Mouse (Mus musculus) CH12.LX (cell line): ENCODE measurements around the gene Tubb5.

Experiments used
- CHD1 ChIP-seq: IDR thresholded peaks from 2 replicates; pipeline ENCODE4 v1.6.1; 2012; ENCODE audit warnings: low read depth, low read length, improper control_type of control experiment, inconsistent platforms
- CHD2 ChIP-seq: IDR thresholded peaks from 2 replicates; pipeline ENCODE4 v1.6.1; 2011; ENCODE audit warnings: low read length, improper control_type of control experiment
- CTCF ChIP-seq, 2 experiments: IDR thresholded peaks in 1 of 2; conservative IDR thresholded peaks in 1 of 2; 2 replicates each; pipeline ENCODE4 v1.5.1; 2011 to 2012; ENCODE audit warnings: low read depth in 2 of 2, low read length in 2 of 2, improper control_type of control experiment in 1 of 2, inconsistent platforms in 1 of 2, mild to moderate bottlenecking in 1 of 2, moderate library complexity in 1 of 2
- HCFC1 ChIP-seq: IDR thresholded peaks from 2 replicates; pipeline ENCODE4 v1.6.1; 2012; ENCODE audit warnings: low read depth, mild to moderate bottlenecking, inconsistent platforms, low read length, improper control_type of control experiment
- JUND ChIP-seq: conservative IDR thresholded peaks from 2 replicates; pipeline ENCODE4 v1.6.1; 2011; ENCODE audit warnings: low read depth, low read length, improper control_type of control experiment
- KAT2A ChIP-seq: IDR thresholded peaks from 2 replicates; pipeline ENCODE4 v1.6.1; 2012; ENCODE audit warnings: low read length, improper control_type of control experiment, inconsistent platforms; ENCODE audit not compliant: insufficient replicate concordance
- MAFK ChIP-seq: IDR thresholded peaks from 2 replicates; pipeline ENCODE4 v1.6.1; 2011; ENCODE audit warnings: low read length, improper control_type of control experiment; ENCODE audit not compliant: insufficient replicate concordance
- MAX ChIP-seq: IDR thresholded peaks from 2 replicates; pipeline ENCODE4 v1.6.1; 2011; ENCODE audit warnings: low read length, improper control_type of control experiment
- MAZ ChIP-seq: IDR thresholded peaks from 2 replicates; pipeline ENCODE4 v1.6.1; 2012; ENCODE audit warnings: low read depth, mild to moderate bottlenecking, inconsistent platforms, low read length, improper control_type of control experiment, moderate library complexity
- MEF2A ChIP-seq: IDR thresholded peaks from 2 replicates; pipeline ENCODE4 v1.6.1; 2014; ENCODE audit warnings: low read depth, mild to moderate bottlenecking, inconsistent platforms, low read length, improper control_type of control experiment, borderline replicate concordance
- MXI1 ChIP-seq: IDR thresholded peaks from 2 replicates; pipeline ENCODE4 v1.6.1; 2011; ENCODE audit warnings: mild to moderate bottlenecking, low read depth, low read length, improper control_type of control experiment
- POLR2A ChIP-seq: IDR thresholded peaks from 2 replicates; pipeline ENCODE4 v1.6.1; 2011; ENCODE audit warnings: low read depth, mild to moderate bottlenecking, improper control_type of control experiment, low read length
- ZNF384 ChIP-seq: IDR thresholded peaks from 2 replicates; pipeline ENCODE4 v1.6.1; 2012; ENCODE audit warnings: low read depth, low read length, improper control_type of control experiment, inconsistent platforms

- no peak for TF ChIP-seq MAX
- TF ChIP-seq CHD1, result no peak
- no peak for TF ChIP-seq MEF2A
- TF ChIP-seq CTCF (conservative IDR thresholded peaks at IDR 0.05 in 1 of 2, IDR thresholded peaks at IDR 0.05 in 1 of 2; ENCODE audit: low read depth in 2 of 2, low read length in 2 of 2), result no peak
- no peak for TF ChIP-seq CHD2
- TF ChIP-seq POLR2A, result no peak
- TF ChIP-seq HCFC1, result no peak
- no peak for TF ChIP-seq ZNF384
- TF ChIP-seq KAT2A, result no peak
- TF ChIP-seq JUND, result no peak
- TF ChIP-seq MXI1, result no peak
- TF ChIP-seq MAFK, result no peak
- TF ChIP-seq MAZ, result no peak
Measured at GRCm38 (mm10) chr17:35820111-35820510, 18.0 kb downstream of the Tubb5 start.
